ENCODE assay signal across 23 mouse cellular contexts in genomic region chr4:140907306-140908024, GRCm38 (mm10). TPM values are rescaled to one million over a fixed set of nuclear protein-coding genes. Genes with fewer than 3 reads are reported as not detected.
DNase-seq lines count a peak whose midpoint lies in the region; ATAC-seq lines count a peak whose summit lies in the region.
"Had no signal": no experiment of that assay in that cellular context is flagged by ENCODE, and none has a peak within 500 bp of the region (broad histone marks: within the 10 kb centered on the region; RNA-seq: fewer than 3 reads in every experiment).

No protein-coding gene starts in this region.

- no peak overlapping the region for H3K9ac ChIP-seq in forebrain, embryonic 11.5 days (ENCODE audit: low read length)
- no peak overlapping the region for H3K9ac ChIP-seq in forebrain, embryonic 16.5 days (replicated peaks; ENCODE audit: low read depth, low read length)
- peak overlapping the region; percentile 28; the same call in 1 of the 2 replicates for H3K9ac ChIP-seq in kidney, embryonic 14.5 days (ENCODE audit: low read depth, low read length)
- peak overlapping the region; percentile 23; the same call in 1 of the 2 replicates for H3K9ac ChIP-seq in liver, embryonic 12.5 days
- no peak overlapping the region for H3K9ac ChIP-seq in liver, embryonic 11.5 days (ENCODE audit: low read depth, low read length)
- H3K9ac ChIP-seq: embryonic facial prominence, embryonic 15.5 days; forebrain, embryonic 12.5 days; heart, embryonic 13.5 days; hindbrain, embryonic 14.5 days; intestine, embryonic 15.5 days; limb, embryonic 13.5 days; midbrain, embryonic 12.5 days had no signal

- WGBS in forebrain, embryonic 11.5 days = 46% methylated on average over 12 of the region's 12 CpGs
- 46% methylated on average over 12 of the region's 12 CpGs for WGBS in forebrain, embryonic 16.5 days
- WGBS in kidney, embryonic 14.5 days = 60% methylated on average over 12 of the region's 12 CpGs
- WGBS in liver, embryonic 12.5 days (ENCODE audit: insufficient replicate concordance) = 65% methylated on average over 12 of the region's 12 CpGs
- 63% methylated on average over 12 of the region's 12 CpGs for WGBS in liver, embryonic 11.5 days

- H3K9me3 ChIP-seq in forebrain, embryonic 11.5 days (ENCODE audit: control insufficient read depth, low read length) = no peaks in the 10 kb centered on the region
- H3K9me3 ChIP-seq in forebrain, embryonic 16.5 days (ENCODE audit: control insufficient read depth, low read length) = no peaks in the 10 kb centered on the region
- H3K9me3 ChIP-seq in kidney, embryonic 14.5 days (ENCODE audit: control insufficient read depth, low read length) = no peaks in the 10 kb centered on the region
- no peaks in the 10 kb centered on the region for H3K9me3 ChIP-seq in liver, embryonic 12.5 days (replicated peaks)
- H3K9me3 ChIP-seq in liver, embryonic 11.5 days (ENCODE audit: control insufficient read depth, low read length) = no peaks in the 10 kb centered on the region
- H3K9me3 ChIP-seq: embryonic facial prominence, embryonic 15.5 days; forebrain, embryonic 12.5 days; G1E; heart, embryonic 13.5 days; intestine, embryonic 15.5 days; limb, embryonic 13.5 days; midbrain, embryonic 12.5 days had no signal

- H3K4me1 ChIP-seq in forebrain, embryonic 11.5 days (replicated peaks; ENCODE audit: control insufficient read depth, insufficient read depth, low read length) = peaks cover 7% of the 10 kb centered on the region
- H3K4me1 ChIP-seq in forebrain, embryonic 16.5 days (replicated peaks; ENCODE audit: control insufficient read depth, insufficient read depth, low read length) = peaks cover 13% of the 10 kb centered on the region
- peaks cover 13% of the 10 kb centered on the region for H3K4me1 ChIP-seq in kidney, embryonic 14.5 days (ENCODE audit: control insufficient read depth, insufficient read depth, low read length)
- H3K4me1 ChIP-seq in liver, embryonic 12.5 days = peaks cover 58% of the 10 kb centered on the region
- H3K4me1 ChIP-seq in liver, embryonic 11.5 days (replicated peaks; ENCODE audit: control insufficient read depth, insufficient read depth, low read length) = 0 out of 2 replicates have a peak, but pooled peaks cover 7% of the 10 kb centered on the region

- H3K36me3 ChIP-seq in forebrain, embryonic 11.5 days (ENCODE audit: control insufficient read depth, insufficient read depth, low read length) = no peaks in the 10 kb centered on the region
- H3K36me3 ChIP-seq in forebrain, embryonic 16.5 days (ENCODE audit: control insufficient read depth, insufficient read depth) = no peaks in the 10 kb centered on the region
- H3K36me3 ChIP-seq in kidney, embryonic 14.5 days (ENCODE audit: control insufficient read depth, insufficient read depth, low read length) = no peaks in the 10 kb centered on the region
- H3K36me3 ChIP-seq in liver, embryonic 12.5 days = no peaks in the 10 kb centered on the region
- no peaks in the 10 kb centered on the region for H3K36me3 ChIP-seq in liver, embryonic 11.5 days (ENCODE audit: control insufficient read depth, insufficient read depth, low read length)
- H3K36me3 ChIP-seq: embryonic facial prominence, embryonic 15.5 days; forebrain, embryonic 12.5 days; G1E; heart, embryonic 13.5 days; intestine, embryonic 15.5 days; limb, embryonic 13.5 days; midbrain, embryonic 12.5 days had no signal

- H3K27ac ChIP-seq in forebrain, embryonic 11.5 days (ENCODE audit: low read depth, low read length) = no peak overlapping the region
- H3K27ac ChIP-seq in forebrain, embryonic 16.5 days (ENCODE audit: low read length) = no peak overlapping the region
- H3K27ac ChIP-seq in kidney, embryonic 14.5 days (ENCODE audit: low read depth, low read length) = no peak overlapping the region
- H3K27ac ChIP-seq in liver, embryonic 12.5 days = no peak overlapping the region
- H3K27ac ChIP-seq in liver, embryonic 11.5 days (ENCODE audit: low read depth, low read length) = no peak overlapping the region
- H3K27ac ChIP-seq: embryonic facial prominence, embryonic 15.5 days; forebrain, embryonic 12.5 days; heart, embryonic 13.5 days; hindbrain, embryonic 14.5 days; intestine, embryonic 15.5 days; limb, embryonic 13.5 days; midbrain, embryonic 12.5 days had no signal

- peak; percentile 43 for DNase-seq in forebrain, embryonic 11.5 days (ENCODE audit: low spot score)
- no peak for DNase-seq in kidney, adult 11 months
- no peak for DNase-seq in liver, embryonic 11.5 days (ENCODE audit: low spot score)
- DNase-seq in urinary bladder, adult 2 months (ENCODE audit: low spot score) = peak; percentile 17
- no peak for DNase-seq in urinary bladder, adult 18-20 months (ENCODE audit: low spot score in 2 of 2)
- DNase-seq: adrenal gland, postnatal 14 days; cerebellum, adult 11 months; cerebellum, postnatal 25 days; heart, postnatal 36 days; layer of hippocampus, postnatal 36 days; lung, postnatal 10 days; right cerebral cortex, adult 18-20 months had no signal

- H3K4me3 ChIP-seq in forebrain, embryonic 11.5 days (ENCODE audit: low read depth, low read length) = no peak overlapping the region
- H3K4me3 ChIP-seq in forebrain, embryonic 16.5 days (replicated peaks; ENCODE audit: low read length) = no peak overlapping the region
- no peak overlapping the region for H3K4me3 ChIP-seq in kidney, embryonic 14.5 days (ENCODE audit: low read length)
- H3K4me3 ChIP-seq in liver, embryonic 12.5 days = no peak overlapping the region
- H3K4me3 ChIP-seq in liver, embryonic 11.5 days (ENCODE audit: low read depth, low read length) = no peak overlapping the region
- H3K4me3 ChIP-seq: forebrain, embryonic 12.5 days; heart, embryonic 13.5 days; limb, embryonic 13.5 days; midbrain, embryonic 12.5 days had no signal

- H3K27me3 ChIP-seq in forebrain, embryonic 11.5 days (ENCODE audit: control insufficient read depth, insufficient read depth, low read length) = peaks cover 15% of the 10 kb centered on the region
- H3K27me3 ChIP-seq in forebrain, embryonic 16.5 days (replicated peaks; ENCODE audit: control insufficient read depth, insufficient read depth, low read length) = peaks cover 12% of the 10 kb centered on the region
- H3K27me3 ChIP-seq in kidney, embryonic 14.5 days (ENCODE audit: control insufficient read depth, insufficient read depth, low read length) = peaks cover 4% of the 10 kb centered on the region; the same call in 1 of the 2 replicates
- H3K27me3 ChIP-seq in liver, embryonic 12.5 days (replicated peaks) = peaks cover 80% of the 10 kb centered on the region
- peaks cover 29% of the 10 kb centered on the region for H3K27me3 ChIP-seq in liver, embryonic 11.5 days (replicated peaks; ENCODE audit: control insufficient read depth, insufficient read depth, low read length)

- ATAC-seq in forebrain, embryonic 11.5 days (replicated peaks; ENCODE audit: low FRiP score) = no peak
- ATAC-seq in forebrain, embryonic 16.5 days = no peak
- ATAC-seq in kidney, embryonic 14.5 days (ENCODE audit: low FRiP score, low TSS enrichment) = no peak
- ATAC-seq in liver, embryonic 12.5 days = no peak
- ATAC-seq in liver, embryonic 11.5 days (replicated peaks; ENCODE audit: low FRiP score) = no peak

- H3K4me2 ChIP-seq in forebrain, embryonic 11.5 days (ENCODE audit: low read depth, low read length, severe bottlenecking) = no peak overlapping the region
- no peak overlapping the region for H3K4me2 ChIP-seq in forebrain, embryonic 16.5 days (ENCODE audit: low read length)
- H3K4me2 ChIP-seq in kidney, embryonic 14.5 days (replicated peaks; ENCODE audit: low read depth, low read length) = peak overlapping the region; percentile 56
- peak overlapping the region; percentile 72; the same call in 1 of the 2 replicates for H3K4me2 ChIP-seq in liver, embryonic 12.5 days
- no peak overlapping the region for H3K4me2 ChIP-seq in liver, embryonic 11.5 days
- H3K4me2 ChIP-seq: forebrain, embryonic 12.5 days; limb, embryonic 13.5 days; midbrain, embryonic 12.5 days had no signal

RNA-seq across cellular contexts. Expression of gene Padi2, which starts 1.3 kb away (rescaled TPM):
- 0.23 and 1.3 TPM in 2 replicates for polyA plus RNA-seq in forebrain, embryonic 11.5 days (2014; fragmentation: Nextera tagmentation; extraction: Ambion mirVana)
- polyA plus RNA-seq in forebrain, embryonic 16.5 days (2015; fragmentation: Nextera tagmentation; extraction: Ambion mirVana) = 0.88 and 1.0 TPM in 2 replicates
- 13.9 and 22.6 TPM in 2 replicates for polyA plus RNA-seq in kidney, embryonic 14.5 days (2014; fragmentation: Nextera tagmentation; extraction: Ambion mirVana)
- 2.5 and 3.7 TPM in 2 replicates for polyA plus RNA-seq in liver, embryonic 12.5 days (2016; fragmentation: Nextera tagmentation; extraction: Ambion mirVana)
- 2.4 and 2.8 TPM in 2 replicates for polyA plus RNA-seq in liver, embryonic 11.5 days (2014; fragmentation: Nextera tagmentation; extraction: Ambion mirVana)
- 1.7 and 1.8 TPM in 2 replicates for polyA plus RNA-seq in urinary bladder, adult 2 months (2012; rRNA removed)

RNA-seq across cellular contexts. Expression of gene Sdhb, which starts 53.5 kb away (rescaled TPM):
- 375 and 401 TPM in 2 replicates for polyA plus RNA-seq in forebrain, embryonic 11.5 days (2014; fragmentation: Nextera tagmentation; extraction: Ambion mirVana)
- polyA plus RNA-seq in forebrain, embryonic 16.5 days (2015; fragmentation: Nextera tagmentation; extraction: Ambion mirVana) = 420 and 438 TPM in 2 replicates
- 442 and 499 TPM in 2 replicates for polyA plus RNA-seq in kidney, embryonic 14.5 days (2014; fragmentation: Nextera tagmentation; extraction: Ambion mirVana)
- 241 and 248 TPM in 2 replicates for polyA plus RNA-seq in liver, embryonic 12.5 days (2016; fragmentation: Nextera tagmentation; extraction: Ambion mirVana)
- 339 and 355 TPM in 2 replicates for polyA plus RNA-seq in liver, embryonic 11.5 days (2014; fragmentation: Nextera tagmentation; extraction: Ambion mirVana)
- polyA plus RNA-seq in urinary bladder, adult 2 months (2012; rRNA removed) = 175 and 188 TPM in 2 replicates

Comparison
In these comparisons a context has a peak if more than half of its experiments do, and no peak if none do; other contexts are left out.
1. DNase-seq: peak in forebrain, embryonic 11.5 days (single experiment) and urinary bladder, adult 2 months (single experiment); none in kidney, adult 11 months (single experiment), liver, embryonic 11.5 days (single experiment) and urinary bladder, adult 18-20 months (0 of 2).
2. H3K4me2 ChIP-seq: peak in kidney, embryonic 14.5 days (single experiment) and liver, embryonic 12.5 days (single experiment); none in forebrain, embryonic 11.5 days (single experiment), forebrain, embryonic 16.5 days (single experiment) and liver, embryonic 11.5 days (single experiment).
3. H3K9ac ChIP-seq: peak in kidney, embryonic 14.5 days (single experiment) and liver, embryonic 12.5 days (single experiment); none in forebrain, embryonic 11.5 days (single experiment), forebrain, embryonic 16.5 days (single experiment) and liver, embryonic 11.5 days (single experiment).